Mouse (Mus musculus): Measurements from ENCODE around the gene Slc39a1. TPM values are rescaled to one million over a fixed set of nuclear protein-coding genes. Genes with fewer than 3 reads are reported as not detected.

The Slc39a1 gene
- 55.0 and 55.3 TPM in 2 replicates for polyA plus RNA-seq (2015; fragmentation: Nextera tagmentation; extraction: Ambion mirVana)

GRCm38 (mm10) chr3:90247960-90248745 lies at the start of gene Slc39a1:
TSS of gene Slc39a1 (plus strand) at chr3:90248172.
- Histone ChIP-seq H3K9me3 (replicated peaks) (no peaks in the 10 kb centered on the region), H3K4me2 (peak within 1 kb of the TSS; percentile 82), H3K27ac (peak within 1 kb of the TSS; percentile 77), H3K4me3 (peak within 1 kb of the TSS; percentile 60), H3K9ac (peak within 1 kb of the TSS; percentile 80), H3K4me1 (peaks cover 29% of the 10 kb centered on the region), H3K27me3 (no peaks in the 10 kb centered on the region), H3K36me3 (ENCODE audit: poor library complexity, severe bottlenecking) (peaks cover 15% of the 10 kb centered on the region)
- ATAC-seq = peak; percentile 96
- WGBS = 2% methylated on average over 44 of the region's 44 CpGs

- no peaks in the 10 kb centered on the region for H3K4me1 ChIP-seq
- ATAC-seq = no peak
- no peak overlapping the region for H3K4me3 ChIP-seq
- no peak overlapping the region for H3K27ac ChIP-seq
- no peak overlapping the region for H3K9ac ChIP-seq
- H3K36me3 ChIP-seq (ENCODE audit: poor library complexity, severe bottlenecking) = peaks cover 5% of the 10 kb centered on the region
- H3K4me2 ChIP-seq = no peak overlapping the region
- no peaks in the 10 kb centered on the region for H3K27me3 ChIP-seq
- H3K9me3 ChIP-seq (replicated peaks) = no peaks in the 10 kb centered on the region
- 38% methylated on average over 1 of the region's 1 CpGs for WGBS
These were observed 45.1 kb upstream of the Slc39a1 start for GRCm38 (mm10) chr3:90202884-90203283.

DNA sequence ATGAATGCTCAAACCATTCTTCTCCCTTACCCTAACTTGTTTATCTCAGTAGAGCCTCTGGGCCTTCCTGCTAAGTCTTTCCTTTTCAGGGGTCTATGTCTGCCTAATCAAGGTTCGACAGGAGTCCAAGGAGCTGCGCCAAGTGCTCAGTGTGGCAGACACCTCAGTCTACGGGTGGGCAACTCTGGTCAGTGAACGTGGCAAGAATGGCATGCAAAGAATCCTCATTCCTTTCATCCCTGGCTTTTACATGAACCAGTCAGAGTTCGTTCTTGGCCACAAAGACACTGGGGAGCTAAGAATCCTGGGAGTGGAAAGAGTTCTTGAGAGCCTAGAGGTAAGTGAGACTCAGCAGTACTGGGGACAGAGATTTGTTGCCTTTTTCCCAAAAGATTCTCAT lies 44.4 kb upstream of the Slc39a1 start:
- no peak overlapping the region for H3K4me3 ChIP-seq
- H3K4me1 ChIP-seq = no peaks in the 10 kb centered on the region
- no peak overlapping the region for H3K9ac ChIP-seq
- no peaks in the 10 kb centered on the region for H3K9me3 ChIP-seq (replicated peaks)
- WGBS = 76% methylated on average over 5 of the region's 5 CpGs
- no peak overlapping the region for H3K4me2 ChIP-seq
- H3K27ac ChIP-seq = no peak overlapping the region
- peaks cover 13% of the 10 kb centered on the region for H3K36me3 ChIP-seq (ENCODE audit: poor library complexity, severe bottlenecking)
- no peaks in the 10 kb centered on the region for H3K27me3 ChIP-seq
- ATAC-seq = no peak

- Histone ChIP-seq H3K4me1 (no peaks in the 10 kb centered on the region), H3K9ac (no peak overlapping the region), H3K4me2 (no peak overlapping the region), H3K9me3 (replicated peaks) (no peaks in the 10 kb centered on the region), H3K4me3 (no peak overlapping the region), H3K27me3 (no peaks in the 10 kb centered on the region), H3K36me3 (ENCODE audit: poor library complexity, severe bottlenecking) (peaks cover 22% of the 10 kb centered on the region), H3K27ac (no peak overlapping the region)
- ATAC-seq = no peak
- WGBS = 98% methylated on average over 2 of the region's 2 CpGs
These were observed 43.4 kb upstream of the Slc39a1 start for GRCm38 (mm10) chr3:90204582-90204981.

DNA sequence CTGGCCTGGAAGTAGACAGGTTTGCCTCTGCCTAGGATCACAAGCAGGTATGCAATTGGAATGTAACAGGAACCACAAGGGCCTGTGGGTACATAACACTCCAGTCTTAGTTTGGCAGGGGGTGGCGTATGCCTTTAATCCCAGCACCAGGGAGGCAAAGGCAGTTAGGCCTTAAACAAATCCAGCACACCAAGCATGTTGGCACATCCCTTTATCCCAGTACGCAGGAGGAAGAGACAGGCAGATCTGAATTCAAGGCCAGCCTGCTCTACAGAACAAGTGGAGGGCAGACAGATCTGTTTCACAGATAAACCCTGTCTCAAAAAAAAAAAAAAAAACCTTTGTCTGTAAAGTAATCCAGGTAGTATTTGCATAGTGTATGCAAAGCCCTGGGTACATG lies 39.3 kb upstream of the Slc39a1 start:
- Histone ChIP-seq H3K4me1 (peaks cover 18% of the 10 kb centered on the region), H3K27me3 (no peaks in the 10 kb centered on the region), H3K9ac (no peak overlapping the region), H3K36me3 (ENCODE audit: poor library complexity, severe bottlenecking) (peaks cover 46% of the 10 kb centered on the region), H3K4me3 (no peak overlapping the region), H3K9me3 (replicated peaks) (no peaks in the 10 kb centered on the region), H3K4me2 (no peak overlapping the region), H3K27ac (no peak overlapping the region)
- no peak for ATAC-seq
- 87% methylated on average over 2 of the region's 2 CpGs for WGBS

DNA sequence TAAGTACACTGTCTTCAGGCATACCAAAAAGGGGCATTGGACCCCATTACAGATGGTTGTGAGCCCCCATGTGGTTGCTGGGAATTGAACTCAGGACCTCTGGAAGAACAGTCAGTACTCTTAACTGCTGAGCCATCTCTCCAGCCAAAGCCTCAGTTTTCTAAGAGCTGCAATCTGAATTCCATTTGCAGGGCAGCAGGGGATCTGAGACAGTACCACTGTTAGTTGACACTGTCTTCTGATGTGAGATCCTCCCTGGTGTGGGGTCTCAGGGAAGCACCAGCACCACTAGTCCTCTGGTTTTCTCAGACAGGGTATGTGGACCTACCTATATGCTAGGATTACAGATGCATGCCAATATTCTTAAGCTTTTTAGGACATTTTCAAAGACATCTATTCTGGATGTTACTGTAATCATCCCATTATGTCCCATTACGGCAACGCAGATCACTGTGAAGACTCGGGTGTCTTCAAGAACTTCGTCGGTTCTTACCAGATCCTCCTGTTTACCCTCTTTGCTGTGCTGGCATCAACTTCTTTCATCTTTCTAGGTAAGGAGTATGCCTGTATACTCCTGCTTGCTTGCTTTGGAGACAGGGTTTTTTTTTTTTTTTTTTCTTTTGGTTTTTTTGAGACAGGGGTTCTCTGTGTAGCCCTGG lies 37.9 kb upstream of the Slc39a1 start:
- Histone ChIP-seq H3K9me3 (replicated peaks) (no peaks in the 10 kb centered on the region), H3K27me3 (no peaks in the 10 kb centered on the region), H3K4me3 (no peak overlapping the region), H3K9ac (no peak overlapping the region), H3K27ac (no peak overlapping the region), H3K36me3 (ENCODE audit: poor library complexity, severe bottlenecking) (peaks cover 46% of the 10 kb centered on the region), H3K4me2 (no peak overlapping the region), H3K4me1 (peaks cover 25% of the 10 kb centered on the region)
- 96% methylated on average over 5 of the region's 5 CpGs for WGBS
- no peak for ATAC-seq

DNA sequence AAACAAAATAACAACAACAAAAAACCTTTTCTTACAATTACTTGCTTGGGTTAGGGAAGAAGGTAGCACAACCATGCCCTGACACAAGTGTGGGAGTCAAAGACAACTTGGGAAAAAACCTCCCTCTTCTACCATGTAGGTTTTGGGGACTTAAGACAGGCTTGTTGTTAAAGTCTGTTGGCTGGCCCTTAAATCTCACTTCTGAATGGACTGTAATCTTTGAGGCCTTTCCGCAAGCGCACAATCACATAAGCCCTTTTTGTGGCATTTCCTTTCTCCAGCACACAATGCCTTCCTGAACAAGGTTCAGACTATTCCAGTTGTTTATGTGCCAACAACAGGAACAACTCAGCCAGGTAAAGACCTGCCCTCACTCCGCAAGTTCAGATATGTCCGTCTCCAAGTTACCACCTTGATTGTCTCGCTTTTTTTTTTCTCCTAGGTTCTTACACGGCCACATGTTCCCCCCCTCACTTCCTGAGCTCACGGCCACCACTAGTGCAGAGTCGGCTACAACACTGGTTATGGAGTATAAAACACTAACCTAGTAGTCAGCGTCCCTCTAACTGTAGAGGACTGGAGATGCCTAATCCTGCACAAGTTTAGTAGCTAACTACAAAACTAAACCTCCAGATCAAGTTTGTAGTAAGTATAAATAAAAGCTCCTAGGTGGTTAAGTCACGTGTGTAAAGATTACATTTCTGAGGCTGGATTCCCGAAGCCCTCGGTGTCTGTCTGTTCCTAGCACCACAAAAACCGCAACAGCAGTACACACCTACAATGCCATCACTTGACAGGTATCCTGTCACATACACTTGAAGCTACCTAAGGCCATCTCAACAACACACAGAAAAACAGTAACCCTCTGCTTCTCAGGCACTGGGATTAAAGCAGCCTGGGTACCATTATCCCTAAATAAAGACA lies 36.2 kb upstream of the Slc39a1 start:
- Histone ChIP-seq H3K9me3 (replicated peaks) (no peaks in the 10 kb centered on the region), H3K27me3 (no peaks in the 10 kb centered on the region), H3K9ac (no peak overlapping the region), H3K4me2 (peak overlapping the region; percentile 94), H3K4me1 (peaks cover 25% of the 10 kb centered on the region), H3K36me3 (ENCODE audit: poor library complexity, severe bottlenecking) (peaks cover 46% of the 10 kb centered on the region), H3K27ac (no peak overlapping the region), H3K4me3 (peak overlapping the region; percentile 95)
- 84% methylated on average over 13 of the region's 13 CpGs for WGBS
- ATAC-seq = no peak

DNA sequence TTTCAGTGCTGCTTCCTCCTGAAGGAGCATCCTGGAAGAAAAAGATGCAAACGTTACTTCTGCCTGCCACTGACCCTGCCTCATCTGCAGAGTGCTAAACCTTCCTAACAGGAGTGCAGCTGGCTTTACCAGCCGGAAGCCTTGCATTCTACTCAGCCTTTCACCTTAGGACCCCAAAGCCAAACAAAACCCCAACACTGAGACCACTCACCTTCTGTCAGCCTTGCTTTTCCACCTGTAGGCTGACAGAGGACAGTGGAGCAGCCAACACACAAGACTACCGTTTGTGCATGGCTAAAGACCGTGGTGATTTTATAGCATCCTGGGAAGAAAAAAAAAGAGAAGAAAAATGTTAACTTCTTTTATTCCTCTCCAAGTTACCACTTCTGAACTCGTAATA lies 35.2 kb upstream of the Slc39a1 start:
- Histone ChIP-seq H3K36me3 (ENCODE audit: poor library complexity, severe bottlenecking) (peaks cover 42% of the 10 kb centered on the region), H3K9ac (peak overlapping the region; percentile 87), H3K9me3 (replicated peaks) (no peaks in the 10 kb centered on the region), H3K4me1 (peaks cover 25% of the 10 kb centered on the region), H3K4me2 (peak overlapping the region; percentile 94), H3K27me3 (no peaks in the 10 kb centered on the region), H3K27ac (no peak overlapping the region), H3K4me3 (peak overlapping the region; percentile 95)
- no peak for ATAC-seq
- 15% methylated on average over 5 of the region's 5 CpGs for WGBS

DNA sequence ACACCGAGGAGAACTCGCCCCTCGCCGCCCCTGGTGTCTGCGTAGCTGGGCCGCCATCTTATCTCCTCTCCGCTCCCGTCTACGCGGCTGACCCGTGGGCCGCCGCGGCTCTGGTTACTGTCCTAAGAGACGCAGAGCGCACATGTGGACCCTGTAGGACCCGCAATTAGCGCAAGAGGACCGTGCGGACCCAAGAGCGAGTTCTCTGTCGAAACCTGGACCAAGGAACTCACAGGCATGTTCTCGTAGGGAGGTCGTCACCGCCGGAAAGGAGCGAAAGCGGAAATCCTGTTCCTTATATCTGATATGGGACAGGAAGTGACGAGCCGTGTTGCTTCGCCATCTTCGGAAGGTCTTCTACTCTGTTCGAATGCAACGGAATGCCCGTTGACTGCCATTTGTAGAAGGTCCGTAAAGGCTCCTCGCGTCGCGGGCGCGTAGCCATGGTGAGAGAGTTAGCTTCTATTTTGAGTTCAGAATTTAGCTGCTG lies 34.5 kb upstream of the Slc39a1 start, which contains the start of the genes Rps27 and Rab13:
TSS of gene Rps27 (minus strand) at position 275 of the 490 bp plus-strand sequence.
TSS of gene Rab13 (plus strand) at position 319 of the 490 bp plus-strand sequence.
- Histone ChIP-seq H3K9me3 (replicated peaks) (no peaks in the 10 kb centered on the region), H3K27me3 (no peaks in the 10 kb centered on the region), H3K4me3 (peak within 1 kb of the TSS; percentile 95), H3K9ac (peak within 1 kb of the TSS; percentile 87), H3K36me3 (ENCODE audit: poor library complexity, severe bottlenecking) (peaks cover 35% of the 10 kb centered on the region), H3K27ac (peak within 1 kb of the TSS; percentile 84), H3K4me2 (peak within 1 kb of the TSS; percentile 94), H3K4me1 (peaks cover 25% of the 10 kb centered on the region)
- peak; percentile 95 for ATAC-seq
- under 1% methylated on average over 42 of the region's 42 CpGs for WGBS

- no peaks in the 10 kb centered on the region for H3K27me3 ChIP-seq
- peak overlapping the region; percentile 95 for H3K4me3 ChIP-seq
- peak; percentile 56 for ATAC-seq
- peaks cover 28% of the 10 kb centered on the region for H3K36me3 ChIP-seq (ENCODE audit: poor library complexity, severe bottlenecking)
- H3K27ac ChIP-seq = peak overlapping the region; percentile 49
- no peaks in the 10 kb centered on the region for H3K9me3 ChIP-seq (replicated peaks)
- H3K4me2 ChIP-seq = peak overlapping the region; percentile 94
- 14% methylated on average over 12 of the region's 12 CpGs for WGBS
- peak overlapping the region; percentile 87 for H3K9ac ChIP-seq
- peaks cover 25% of the 10 kb centered on the region for H3K4me1 ChIP-seq
These were observed 33.9 kb upstream of the Slc39a1 start for GRCm38 (mm10) chr3:90213956-90214684.

GRCm38 (mm10) chr3:90215825-90216380 lies 32.1 kb upstream of the Slc39a1 start:
- WGBS = 52% methylated on average over 1 of the region's 1 CpGs
- H3K9me3 ChIP-seq (replicated peaks) = no peaks in the 10 kb centered on the region

More at GRCm38 (mm10) chr3:90215825-90216380, 32.1 kb upstream of the Slc39a1 start:
- Histone ChIP-seq H3K9ac (no peak overlapping the region), H3K27ac (no peak overlapping the region), H3K4me2 (no peak overlapping the region), H3K4me1 (peaks cover 33% of the 10 kb centered on the region), H3K27me3 (no peaks in the 10 kb centered on the region), H3K4me3 (no peak overlapping the region), H3K36me3 (ENCODE audit: poor library complexity, severe bottlenecking) (peaks cover 12% of the 10 kb centered on the region)
- no peak for ATAC-seq

Data from forebrain, embryonic 13.5 days (tissue).